Mouse (Mus musculus): ENCODE results near the gene Acat1.
A peak's percentile ranks its signal among the peaks of the same experiment; 100 is the strongest.

Gene Acat1

DNA sequence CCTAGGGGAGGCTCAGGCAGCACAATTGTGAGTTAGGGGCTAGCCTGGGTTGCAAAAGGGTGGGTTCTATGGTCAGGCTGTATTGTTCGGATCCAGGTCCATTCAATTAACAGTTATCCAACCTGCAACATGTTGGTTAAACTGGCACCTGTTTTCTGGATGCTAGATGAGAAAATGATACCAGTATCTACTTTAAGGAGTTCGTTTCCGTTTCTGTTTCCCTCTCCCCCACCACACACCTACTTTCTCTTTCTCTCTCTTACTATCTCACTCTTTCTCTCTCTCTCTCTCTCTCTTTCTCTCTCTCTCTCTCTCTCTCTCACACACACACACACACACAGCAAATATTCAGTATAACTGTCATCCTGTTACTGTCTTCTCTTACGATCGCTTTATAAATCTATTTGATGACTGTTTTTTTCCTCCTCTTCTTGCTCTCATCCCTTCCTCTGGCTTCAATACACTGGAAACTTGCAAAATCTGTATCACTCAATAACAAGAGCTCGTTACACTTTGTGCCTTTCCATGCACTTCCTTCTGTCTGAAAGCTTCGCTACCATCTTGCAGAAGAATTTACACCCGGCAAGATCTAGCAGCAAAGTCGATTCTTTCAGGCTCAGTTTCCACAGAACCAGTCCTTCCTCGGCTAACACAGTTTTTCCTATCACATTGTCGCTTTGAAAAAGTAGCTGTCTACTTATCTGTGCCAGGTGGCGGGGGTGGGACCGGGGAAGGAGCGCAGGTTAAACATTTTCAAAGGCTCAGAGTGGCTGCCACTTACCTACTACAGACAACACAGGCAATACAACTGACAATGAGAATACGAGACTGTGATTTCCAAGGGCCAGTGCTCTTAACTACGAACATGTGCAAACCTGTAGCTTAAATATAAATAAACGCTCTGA is 74.5 kb downstream of the Acat1 start:
- DNase-seq (ENCODE audit: inconsistent ontology term): peak; percentile 38
